Mouse (Mus musculus): ENCODE measurements around the gene Pigk.

Pigk gene

DNA sequence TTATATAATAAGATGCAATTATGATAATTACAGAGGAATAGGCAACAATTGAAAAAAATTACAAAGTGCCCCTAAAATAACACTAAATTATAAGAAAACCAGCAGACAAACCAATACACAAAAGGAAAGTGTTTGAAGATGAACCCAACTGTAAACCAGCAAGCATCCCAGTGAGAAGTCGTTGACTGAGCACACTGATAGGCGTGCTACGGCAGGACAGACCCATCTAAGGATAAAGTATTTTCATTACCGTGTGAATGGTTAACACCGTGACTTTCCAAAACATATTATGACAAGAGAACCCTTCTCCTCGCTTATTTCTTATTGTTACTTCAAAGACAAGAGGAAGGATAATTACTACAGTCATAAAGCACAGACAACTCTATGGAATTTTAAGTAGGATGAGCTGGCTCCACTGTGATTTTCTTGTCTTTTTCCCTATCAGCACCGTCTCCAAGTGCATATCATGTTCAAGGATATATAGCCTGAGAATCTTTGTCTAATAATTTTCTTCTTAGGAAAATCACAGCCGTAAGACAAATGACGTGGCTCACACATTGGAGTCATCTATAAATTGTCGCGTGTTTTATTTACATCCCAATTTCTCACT is 233.2 kb downstream of the Pigk start:
- DNase-seq = no peak

DNA sequence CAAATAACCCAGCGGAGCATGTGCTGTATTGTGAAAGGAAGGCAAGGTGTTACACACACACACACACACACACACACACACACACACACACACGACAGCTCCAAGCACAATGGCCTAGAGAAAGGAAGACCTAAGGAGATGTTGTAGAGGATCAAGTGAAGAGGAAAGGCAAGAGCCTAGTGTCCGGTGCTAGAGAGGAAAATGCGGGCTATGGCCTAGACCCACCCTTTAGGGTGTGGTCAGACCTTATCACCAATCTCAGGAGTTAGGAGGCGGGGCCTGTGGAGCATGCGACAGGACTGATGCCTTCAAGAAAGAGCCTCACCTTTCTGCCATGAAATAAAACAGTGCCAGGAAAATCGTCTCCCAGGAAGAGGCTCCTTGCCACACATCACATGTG is 234.7 kb downstream of the Pigk start:
- no peak for DNase-seq

DNA sequence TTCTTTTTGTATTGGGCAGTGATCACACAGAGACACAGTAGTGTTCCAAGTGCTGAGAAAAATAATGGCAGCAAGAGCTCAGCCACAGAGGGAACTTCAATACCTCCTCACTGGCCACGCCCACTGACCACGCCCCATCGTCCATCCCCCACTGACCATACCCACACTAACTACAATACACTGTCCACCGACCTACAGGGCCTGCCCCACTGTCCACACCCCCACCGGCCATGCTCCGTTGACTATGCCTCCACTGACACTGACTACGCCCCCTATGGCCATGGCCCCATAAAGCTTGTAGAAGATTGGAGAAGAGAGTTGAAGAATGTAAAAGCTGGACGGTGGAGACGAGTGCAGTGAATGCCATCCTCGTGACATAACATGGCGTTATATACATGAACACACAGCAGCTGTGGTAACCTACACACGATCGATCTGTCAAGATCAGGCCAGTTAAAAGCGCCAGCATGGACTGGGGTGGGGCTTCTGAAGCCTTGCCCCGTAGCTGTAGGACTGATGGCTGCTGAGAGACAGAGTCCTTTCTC is 235.4 kb downstream of the Pigk start:
- no peak for DNase-seq

DNA sequence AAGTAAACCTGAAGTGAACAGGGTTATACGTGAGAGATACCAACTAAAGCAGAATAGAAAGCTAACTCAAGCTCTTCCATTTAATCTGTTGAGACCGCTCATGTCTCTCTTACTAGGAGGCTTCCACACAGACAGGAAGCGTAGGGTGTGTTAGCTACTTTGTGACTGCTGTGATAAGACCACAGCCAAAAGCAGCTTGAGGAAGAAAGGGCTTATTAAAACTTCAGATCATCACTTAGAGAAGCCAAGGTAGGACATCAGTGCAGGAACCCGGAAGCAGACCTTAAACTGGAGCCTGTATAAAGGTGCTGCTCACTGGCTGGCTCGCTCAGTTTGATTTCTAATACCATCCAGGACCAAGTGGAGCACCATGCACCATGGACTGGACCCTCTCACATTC is 236.4 kb downstream of the Pigk start:
- DNase-seq = no peak

DNA sequence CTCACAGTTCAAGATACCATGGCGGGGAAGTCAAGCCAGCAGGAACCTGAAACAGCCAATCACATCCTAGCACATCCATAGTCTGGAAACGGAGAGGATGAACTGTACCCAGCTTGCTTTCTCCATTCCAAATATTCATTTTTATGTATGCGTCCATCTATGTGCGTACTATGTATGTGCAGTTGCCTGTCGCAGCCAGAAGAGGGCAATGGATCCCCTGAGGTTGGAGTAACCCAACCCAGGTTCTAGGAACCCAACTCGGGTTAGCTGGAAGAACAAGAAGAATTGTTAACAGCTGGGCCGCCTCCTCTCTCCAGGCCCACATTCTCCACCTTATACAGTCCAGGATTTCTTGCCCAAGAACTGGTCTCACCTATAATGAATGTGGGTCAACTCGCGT is 237.0 kb downstream of the Pigk start:
- DNase-seq = no peak

DNA sequence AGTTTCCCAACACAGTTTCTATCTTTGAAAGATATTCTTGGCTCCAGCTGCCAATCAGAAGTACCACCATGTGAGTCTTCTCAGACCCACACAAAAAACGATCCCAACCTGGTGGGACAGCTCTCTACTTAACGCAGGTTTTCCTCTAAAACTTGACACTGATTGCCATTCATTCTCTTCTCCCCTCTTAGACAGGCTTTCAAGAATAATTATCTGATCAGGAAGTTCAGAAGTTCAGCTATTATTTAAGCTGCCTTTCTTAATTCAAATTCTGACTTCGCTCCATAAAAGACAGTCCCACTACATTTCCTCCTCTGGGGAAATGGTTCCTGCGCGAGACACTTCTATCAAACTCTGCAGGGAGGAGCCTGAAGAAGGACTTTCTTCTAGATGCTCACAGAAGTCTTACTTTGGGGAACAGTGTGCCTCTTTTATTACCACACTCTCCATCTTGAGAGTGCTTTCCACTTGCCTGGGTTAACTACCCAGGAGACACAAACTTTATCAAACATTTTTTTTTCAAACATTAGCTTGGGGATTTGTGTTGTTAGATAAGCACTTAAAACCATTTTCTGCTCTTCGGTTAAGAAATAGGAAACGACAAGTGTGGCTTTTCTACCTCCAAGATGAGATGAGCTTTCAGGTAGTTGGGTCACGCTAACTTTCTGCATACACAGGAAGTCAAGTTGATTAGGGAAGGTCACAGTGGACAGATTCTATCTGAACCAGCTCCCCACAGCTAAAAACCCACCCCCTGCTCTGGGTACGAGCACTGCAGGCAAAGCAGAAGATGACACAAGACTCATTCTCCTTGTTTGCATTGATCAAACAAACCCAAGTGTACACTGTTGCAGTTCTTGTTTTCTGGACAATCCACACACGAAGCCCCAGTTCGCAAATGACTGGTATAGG is 238.0 kb downstream of the Pigk start:
- no peak for DNase-seq

DNA sequence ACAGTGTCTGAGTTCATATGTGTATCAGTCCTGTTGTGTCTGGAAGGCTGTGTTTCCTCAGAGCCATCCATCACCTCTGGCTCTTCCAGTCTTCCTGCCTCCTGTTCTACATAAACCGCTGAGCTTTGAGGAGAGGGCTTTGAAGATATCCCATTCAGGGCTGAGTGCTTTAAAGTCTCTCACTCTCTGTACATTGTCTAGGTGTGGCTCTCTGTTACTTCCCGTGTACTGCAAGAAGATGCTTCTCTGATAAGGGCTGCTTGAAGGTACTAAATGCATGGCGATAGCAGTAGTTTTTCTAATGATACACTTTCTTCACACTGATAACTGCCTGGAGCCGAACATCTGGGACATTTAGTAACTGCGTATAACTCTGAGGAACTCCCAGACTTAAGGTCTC is 242.1 kb downstream of the Pigk start:
- no peak for DNase-seq

DNA sequence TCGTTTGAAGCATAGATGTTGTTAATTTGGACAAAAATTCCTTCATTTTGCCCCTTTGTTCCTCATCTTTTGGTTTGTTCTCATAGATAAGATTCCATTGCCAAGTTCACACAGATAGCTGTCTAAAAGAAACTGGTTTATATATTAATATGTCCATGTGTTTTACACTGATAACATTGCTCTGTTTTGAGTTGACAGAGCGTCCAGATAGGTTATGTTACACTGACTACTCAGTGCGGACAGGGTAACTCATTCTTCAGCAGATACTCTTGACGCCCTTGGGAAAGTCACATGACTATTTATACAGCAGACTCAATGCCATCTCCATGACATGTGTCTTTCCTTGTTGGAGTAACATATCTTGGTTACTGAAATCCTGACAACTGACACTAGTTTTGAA is 242.9 kb downstream of the Pigk start:
- no peak for DNase-seq

DNA sequence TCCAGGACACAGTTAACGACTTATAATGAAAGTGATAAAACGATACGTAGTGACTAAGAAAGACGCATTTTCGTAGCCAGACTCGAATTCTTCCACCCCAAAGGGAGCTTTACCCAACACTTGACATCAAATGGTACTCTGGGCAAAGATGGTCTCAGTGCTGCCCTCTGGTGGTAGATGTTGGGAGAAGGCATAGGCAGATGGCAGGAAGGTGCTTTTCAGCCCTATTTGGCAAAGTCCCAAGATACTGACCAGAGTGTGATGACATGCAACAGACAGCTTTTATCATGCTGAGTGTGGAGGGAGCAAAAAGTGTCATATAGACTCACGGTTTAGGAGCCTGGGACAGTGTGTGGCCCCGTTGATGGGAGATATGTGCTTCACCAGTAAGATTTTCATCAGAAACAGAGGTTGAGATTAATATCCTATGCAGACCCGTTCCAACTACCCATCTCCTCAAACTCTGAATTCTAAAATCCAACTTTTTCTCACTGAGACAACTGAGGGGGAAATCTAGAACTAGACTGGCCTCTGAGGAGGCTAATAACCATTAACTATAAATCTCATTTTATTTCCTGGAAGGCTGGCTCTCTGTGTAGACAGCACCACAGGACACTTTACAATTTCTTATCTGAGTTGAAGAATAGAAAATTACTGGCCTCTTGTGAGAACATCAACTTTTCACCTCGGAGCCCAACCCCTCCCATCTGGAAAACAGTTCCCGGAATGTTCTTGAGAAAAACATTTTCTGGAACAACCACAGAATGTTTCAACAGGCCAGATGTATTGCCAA is 244.7 kb downstream of the Pigk start:
- DNase-seq = peak; percentile 64

DNA sequence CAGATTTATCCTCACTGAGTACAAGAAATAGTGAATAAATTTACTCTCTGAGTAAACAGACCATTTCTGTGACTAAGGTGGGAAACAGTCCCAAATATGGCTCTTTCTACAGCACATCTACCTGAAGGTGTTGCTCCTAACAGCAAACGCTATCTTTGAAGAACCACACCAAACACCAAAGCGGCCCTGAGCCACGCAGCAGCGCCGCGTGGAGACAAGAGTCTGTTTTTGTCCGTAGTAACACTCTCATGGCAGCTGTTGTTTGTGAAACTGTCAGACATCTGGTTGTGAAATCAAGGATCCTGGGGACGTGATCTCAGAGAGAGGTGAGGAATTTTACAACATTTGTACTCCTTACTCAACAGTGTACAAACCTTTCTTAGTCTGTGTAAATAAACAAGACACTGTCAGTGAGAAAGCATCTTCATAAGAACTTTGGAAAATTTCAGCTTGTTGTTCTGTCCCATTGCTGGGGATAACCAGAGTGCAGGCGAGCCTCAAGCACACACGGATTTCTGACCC is 248.0 kb downstream of the Pigk start:
- DNase-seq = no peak

DNA sequence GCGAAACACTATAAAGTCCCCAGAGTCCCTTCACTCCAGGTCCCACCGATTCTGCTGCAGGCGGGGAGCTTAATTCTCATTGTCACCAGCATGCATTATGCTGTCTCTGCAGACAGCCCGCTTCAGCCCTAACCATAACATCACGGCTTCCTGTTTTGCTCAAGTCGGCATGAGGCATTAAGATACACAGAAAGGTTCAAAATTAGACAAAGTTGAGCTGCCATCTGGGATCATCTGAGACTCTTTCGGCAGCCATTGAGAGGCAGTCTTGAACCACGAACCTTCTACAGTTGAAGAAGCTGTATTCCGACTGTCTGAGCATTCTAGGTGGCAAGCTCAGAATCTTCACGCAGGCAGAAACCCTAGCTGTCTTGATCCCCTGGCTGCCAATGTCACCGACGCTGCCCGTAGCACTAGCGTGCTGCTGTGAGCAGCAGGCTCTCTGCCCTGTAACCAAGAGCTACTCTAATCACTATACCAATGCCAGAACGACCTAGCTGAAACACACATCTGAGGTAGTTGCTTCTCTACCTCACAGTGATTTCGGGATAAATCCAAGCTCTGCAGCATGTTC is 256.0 kb downstream of the Pigk start:
- DNase-seq = no peak

DNA sequence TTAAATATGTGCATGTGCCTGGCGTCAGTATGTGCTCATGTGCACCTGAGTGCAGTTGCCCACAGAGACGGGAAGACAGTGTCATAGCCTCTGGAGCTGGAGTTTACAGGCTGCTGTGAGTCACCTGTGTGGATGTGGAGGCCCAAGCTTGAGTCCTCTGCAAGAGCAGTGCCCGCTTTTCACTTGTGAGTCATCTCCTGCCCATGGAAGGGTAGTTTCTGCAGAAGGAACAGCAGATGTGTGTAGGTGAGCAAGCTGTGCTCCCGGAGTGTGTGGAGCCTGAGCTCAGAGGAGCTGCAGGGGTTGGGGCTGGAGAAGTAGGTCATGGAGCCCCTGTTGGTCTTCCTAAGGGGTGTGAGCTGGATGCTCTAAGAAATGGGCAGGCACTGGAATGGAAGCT is 257.5 kb downstream of the Pigk start:
- no peak for DNase-seq

DNA sequence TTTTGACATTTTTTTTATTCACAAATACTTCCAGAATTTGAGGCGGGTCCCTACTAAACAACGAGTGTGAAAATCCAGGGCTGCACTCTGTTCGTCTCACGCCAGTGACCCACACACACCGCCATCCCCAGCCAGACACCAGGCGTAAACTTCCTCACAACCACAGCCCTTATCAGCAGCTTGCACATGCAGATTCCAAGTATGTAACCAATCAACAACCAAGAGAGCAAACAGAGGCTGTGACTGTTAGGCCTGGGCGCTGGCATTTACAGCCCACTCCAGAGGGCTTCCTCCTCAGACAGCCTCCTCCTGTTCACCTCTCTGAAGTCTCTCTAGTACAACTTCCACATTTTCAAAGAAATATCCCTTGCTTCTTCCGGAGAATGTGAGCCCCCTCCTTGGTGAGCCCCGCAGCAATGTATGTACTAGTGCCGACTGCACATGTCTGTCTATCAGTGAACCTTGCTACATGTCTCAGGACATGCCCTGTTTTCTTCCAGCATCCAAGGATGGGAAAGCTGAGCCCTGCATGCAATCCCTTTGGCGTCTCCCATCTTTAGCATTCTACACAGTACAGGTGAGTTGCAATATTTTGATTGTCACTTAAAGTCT is 265.7 kb downstream of the Pigk start:
- no peak for DNase-seq

DNA sequence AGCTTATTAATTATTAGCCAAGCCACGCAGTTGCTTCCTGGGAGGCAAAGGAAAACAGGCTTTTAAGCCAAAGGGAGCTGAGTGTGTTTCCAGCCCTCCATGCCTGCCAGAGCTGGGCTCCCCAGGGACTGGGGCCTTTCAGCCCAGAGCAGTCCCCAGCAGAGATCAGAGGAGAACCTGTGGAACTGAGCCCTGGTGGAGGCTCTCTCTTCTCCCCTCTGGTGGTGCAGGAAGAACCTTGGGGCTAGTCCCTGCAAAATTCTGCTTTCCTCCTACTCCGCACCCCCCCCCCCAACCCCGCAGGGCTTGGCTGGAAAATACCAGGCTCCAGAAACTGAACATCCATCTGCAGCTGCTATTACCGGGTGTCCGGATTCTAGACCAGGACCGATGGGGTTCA is 266.5 kb downstream of the Pigk start:
- DNase-seq = peak; percentile 9

DNA sequence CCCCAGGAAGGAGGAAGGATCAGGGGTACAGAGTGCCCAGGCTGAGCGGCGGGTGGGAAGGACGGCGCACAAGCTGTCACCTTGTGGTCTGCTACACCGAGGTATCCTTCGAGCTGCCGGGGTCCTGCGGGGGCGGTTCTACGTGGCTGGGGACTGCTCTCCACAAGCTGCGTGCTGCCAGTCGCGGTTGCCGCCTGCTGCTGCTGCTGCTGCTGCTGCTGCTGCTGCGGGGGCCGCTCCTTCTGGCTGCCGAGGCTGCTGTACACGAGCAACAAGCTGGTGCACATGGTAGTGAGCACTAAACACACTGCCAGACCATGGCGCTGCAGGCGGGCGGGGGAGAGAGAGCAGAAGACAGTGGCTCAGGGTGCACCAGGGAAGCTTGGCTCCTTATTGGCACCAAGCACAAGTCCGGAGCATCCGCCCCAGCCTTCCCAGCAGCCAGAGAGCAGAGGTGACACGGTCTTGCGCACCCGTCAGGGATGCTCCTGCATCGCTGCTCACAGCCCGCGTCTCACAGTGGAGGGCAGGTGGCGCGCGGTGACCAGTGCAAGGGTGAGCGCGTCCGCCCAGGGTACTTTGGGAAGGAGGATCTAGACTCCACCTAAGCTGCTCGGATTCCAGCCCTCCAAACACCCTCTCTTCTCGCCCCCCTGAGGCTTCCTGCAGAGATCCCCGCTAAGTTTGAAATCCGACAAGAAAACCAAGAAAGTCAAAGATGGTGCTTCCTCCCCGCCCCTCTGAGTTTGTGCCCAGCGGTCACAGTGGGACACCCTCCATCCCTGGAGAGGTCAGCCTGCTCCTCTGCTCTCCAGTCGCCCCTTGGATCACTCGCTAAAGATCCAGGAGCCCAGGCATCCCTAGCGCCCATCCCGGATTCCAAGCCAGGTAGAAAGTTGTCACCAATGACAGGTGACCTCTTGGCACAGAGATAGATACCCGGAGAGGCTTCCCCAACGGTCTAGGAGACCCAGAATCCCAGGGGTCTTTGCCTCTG is 267.4 kb downstream of the Pigk start:
- no peak for DNase-seq

DNA sequence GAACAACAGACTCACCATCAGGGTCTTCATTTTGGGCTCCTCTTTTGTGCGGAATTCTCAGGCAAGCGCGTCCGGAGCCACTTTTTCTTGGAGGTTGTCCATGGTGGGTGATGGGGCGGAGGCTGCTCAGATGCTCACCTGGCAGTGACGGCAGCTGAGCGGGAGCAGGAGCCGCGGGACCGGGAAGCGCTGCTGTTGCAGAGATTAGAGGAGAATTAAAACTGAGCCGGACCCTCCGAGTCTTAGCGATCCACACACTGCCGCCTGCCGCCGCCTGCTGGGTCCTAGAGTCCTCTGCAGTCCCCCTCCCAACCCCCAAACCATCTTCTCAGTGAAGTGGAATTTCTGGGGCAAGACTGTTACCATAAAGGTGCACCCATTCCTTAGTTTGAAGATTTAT is 268.1 kb downstream of the Pigk start, which contains the start of gene St6galnac5:
Gene St6galnac5 (minus strand): TSS at position 259 of the 400 bp plus-strand sequence.
- no peak for DNase-seq

DNA sequence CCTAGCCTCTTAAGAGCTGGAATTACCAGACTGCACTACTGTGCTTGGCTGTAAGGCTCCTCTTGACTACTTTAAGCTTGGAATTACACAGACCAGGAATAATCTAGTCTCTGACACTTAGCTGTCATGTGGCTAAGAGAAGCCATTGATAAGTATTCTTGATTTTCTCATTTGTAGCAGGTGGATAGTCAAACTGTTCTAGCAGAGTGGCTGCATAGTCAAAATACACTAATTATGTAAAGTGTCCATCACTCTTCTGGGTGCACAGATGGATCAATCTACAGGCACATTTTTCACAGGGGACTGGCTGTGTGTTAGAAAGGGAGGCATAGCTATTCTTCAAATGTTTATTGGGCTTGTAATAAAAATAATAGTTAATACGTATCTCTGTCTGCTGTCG is 276.9 kb downstream of the Pigk start:
- DNase-seq = no peak

DNA sequence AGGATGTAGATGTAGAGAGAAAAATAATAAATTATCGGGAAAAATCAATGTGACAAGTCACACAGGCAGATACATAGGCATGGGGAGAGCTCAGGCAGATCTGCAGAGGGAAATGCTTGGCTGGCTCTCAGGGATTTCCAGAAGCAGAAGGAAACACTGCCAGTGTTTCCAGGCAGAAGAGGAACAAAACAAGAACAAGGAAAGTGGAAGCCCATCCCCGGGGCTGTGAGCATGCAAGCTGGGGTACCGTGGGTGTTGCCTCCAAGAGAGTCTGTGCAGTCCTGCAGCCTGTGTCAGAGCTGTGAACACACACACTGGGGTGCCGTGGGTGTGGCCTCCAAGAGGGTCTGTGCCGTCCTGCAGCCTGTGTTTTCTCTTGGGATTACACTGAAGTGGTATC is 279.7 kb downstream of the Pigk start:
- DNase-seq = no peak

DNA sequence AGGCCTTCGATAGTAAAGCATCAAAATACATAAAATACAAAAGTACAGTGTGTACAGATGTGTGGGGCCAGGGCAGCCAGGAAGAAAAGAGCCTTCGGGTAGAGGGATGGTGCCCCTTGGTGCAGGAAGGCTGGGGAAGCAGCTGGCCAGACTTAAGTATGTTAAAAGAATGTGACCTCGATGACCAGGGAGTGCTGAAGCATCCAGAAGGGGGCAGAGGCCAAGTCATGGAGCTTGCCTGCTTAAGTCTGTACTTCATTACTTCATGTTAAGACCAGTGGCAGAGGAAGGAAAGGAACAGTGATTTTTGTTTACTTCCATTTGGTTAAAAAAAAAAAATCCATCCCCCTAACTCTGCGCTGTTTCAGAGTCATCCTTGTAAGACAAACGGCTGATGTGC is 284.2 kb downstream of the Pigk start:
- DNase-seq = peak; percentile 13

DNA sequence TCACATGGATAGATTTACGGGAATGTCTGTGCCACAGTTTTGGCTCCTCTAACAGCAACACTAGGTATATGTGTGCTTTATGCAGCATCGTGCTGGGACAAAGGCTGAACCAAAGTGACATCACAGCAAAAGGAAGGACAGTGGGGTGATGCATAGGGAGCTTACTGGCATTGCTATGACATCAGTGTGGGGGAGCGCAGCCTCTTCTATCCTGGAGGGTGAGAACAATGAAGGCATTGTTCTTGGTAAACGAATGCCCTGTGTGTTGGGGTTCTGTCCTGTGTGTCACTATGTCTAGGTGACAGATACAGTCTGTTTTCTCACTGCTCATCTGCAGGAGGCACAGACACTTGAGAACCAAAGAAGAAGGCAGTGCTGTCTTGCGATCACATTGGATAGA is 285.0 kb downstream of the Pigk start:
- DNase-seq = no peak

DNA sequence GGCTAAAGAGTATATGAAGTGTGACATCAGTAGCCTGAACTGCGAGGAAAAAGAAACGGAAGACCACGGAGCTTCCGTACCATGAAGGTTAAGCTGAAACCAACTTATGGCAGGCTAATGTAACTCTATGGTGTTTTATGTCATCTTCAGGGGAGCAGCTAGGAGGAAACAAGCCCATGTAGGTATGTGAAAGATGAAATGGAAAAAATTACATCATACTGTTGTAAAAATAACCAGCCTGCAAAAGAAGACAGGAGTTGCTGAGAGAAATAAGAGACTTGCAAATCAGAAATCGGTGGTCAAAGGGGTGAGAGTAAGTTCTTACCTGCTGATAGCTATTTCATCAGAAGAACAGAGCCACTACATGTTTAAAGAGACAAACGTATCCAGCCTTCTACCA is 293.0 kb downstream of the Pigk start:
- no peak for DNase-seq
